Mouse (Mus musculus) hindbrain, embryonic 15.5 days (tissue): Measurements from ENCODE around the gene Mdga1. TPM values are rescaled to one million over a fixed set of nuclear protein-coding genes. Genes with fewer than 3 reads are reported as not detected.

Experiments used
- ATAC-seq: fragments of 200-750 bp; cut with Nextera tagmentation; 2 replicates; pipeline ENCODE4 v1.8.0; 2017; ENCODE audit warnings: low read depth, moderate number of reproducible peaks, moderate TSS enrichment; ENCODE audit not compliant: low FRiP score
- H3K27ac ChIP-seq: fragments of 300-500 bp; sonication (generic); replicated peaks from 2 replicates; pipeline ENCODE4 v1.5.1; 2015; ENCODE audit warnings: mild to moderate bottlenecking, inconsistent platforms
- H3K27me3 ChIP-seq: fragments of 300-500 bp; sonication (generic); 2 replicates; pipeline ENCODE4 v1.6.1; 2015; ENCODE audit warnings: control low read depth, inconsistent platforms
- H3K36me3 ChIP-seq: fragments of 300-500 bp; sonication (generic); 2 replicates; pipeline ENCODE4 v1.6.1; 2015; ENCODE audit warnings: control low read depth, inconsistent platforms
- H3K4me1 ChIP-seq: fragments of 300-500 bp; sonication (generic); replicated peaks from 2 replicates; pipeline ENCODE4 v1.6.1; 2015; ENCODE audit warnings: control low read depth, inconsistent platforms
- H3K4me2 ChIP-seq: fragments of 300-500 bp; sonication (generic); 2 replicates; pipeline ENCODE4 v1.6.1; 2015; ENCODE audit warnings: moderate library complexity, mild to moderate bottlenecking, inconsistent platforms
- H3K4me3 ChIP-seq: fragments of 300-500 bp; sonication (generic); 2 replicates; pipeline ENCODE4 v1.5.1; 2015; ENCODE audit warnings: mild to moderate bottlenecking, inconsistent platforms
- H3K9ac ChIP-seq: fragments of 300-500 bp; sonication (generic); 2 replicates; pipeline ENCODE4 v1.6.1; 2015; ENCODE audit warnings: inconsistent platforms
- H3K9me3 ChIP-seq: fragments of 300-500 bp; sonication (generic); 2 replicates; pipeline ENCODE4 v1.6.1; 2016; ENCODE audit warnings: control low read depth, inconsistent platforms
- WGBS: fragments of 180-500 bp; shearing (Covaris S2); methylation state at CpG from one replicate; pipeline ENCODE4 v1.1.7; 2015; 5-methylcytosine and 5-hydroxymethylcytosine counted together
- polyA plus RNA-seq: library from polyadenylated mRNA; unstranded; fragments of >200 nt; fragmentation: Nextera tagmentation; extraction: Ambion mirVana; gene quantifications from 2 replicates; pipeline ENCODE4 v1.2.1, GENCODE M21; 2015

The Mdga1 gene
- 16.6 and 18.9 TPM in 2 replicates for polyA plus RNA-seq

- H3K4me3 ChIP-seq: no peak within 1 kb of the TSS
- H3K36me3 ChIP-seq: no peaks in the 10 kb centered on the region
- no peak within 1 kb of the TSS for H3K4me2 ChIP-seq
- no peaks in the 10 kb centered on the region for H3K9me3 ChIP-seq
- H3K27ac ChIP-seq: no peak within 1 kb of the TSS
- no peak for ATAC-seq
- 52% methylated on average over 7 of the region's 7 CpGs for WGBS
- H3K9ac ChIP-seq: no peak within 1 kb of the TSS
- H3K27me3 ChIP-seq: no peaks in the 10 kb centered on the region
- H3K4me1 ChIP-seq: peaks cover 22% of the 10 kb centered on the region
Measured at GRCm38 (mm10) chr17:29970037-29970555, at the start of gene Mdga1. Gene Mdga1, minus strand, starts transcription at chr17:29970087.

GRCm38 (mm10) chr17:30018927-30019610 lies 49.2 kb upstream of the Mdga1 start:
- 87% methylated on average over 12 of the region's 12 CpGs for WGBS
- no peaks in the 10 kb centered on the region for H3K27me3 ChIP-seq
- H3K4me2 ChIP-seq: no peak overlapping the region
- H3K36me3 ChIP-seq: no peaks in the 10 kb centered on the region
- ATAC-seq: no peak
- no peak overlapping the region for H3K9ac ChIP-seq
- H3K4me1 ChIP-seq: peaks cover 45% of the 10 kb centered on the region
- H3K9me3 ChIP-seq: no peaks in the 10 kb centered on the region
- H3K4me3 ChIP-seq: no peak overlapping the region
- no peak overlapping the region for H3K27ac ChIP-seq

GRCm38 (mm10) chr17:30014660-30015059 lies 44.8 kb upstream of the Mdga1 start:
- H3K4me3 ChIP-seq: no peak overlapping the region
- H3K36me3 ChIP-seq: no peaks in the 10 kb centered on the region
- H3K27ac ChIP-seq: no peak overlapping the region
- peaks cover 24% of the 10 kb centered on the region for H3K4me1 ChIP-seq
- H3K9me3 ChIP-seq: no peaks in the 10 kb centered on the region
- no peaks in the 10 kb centered on the region for H3K27me3 ChIP-seq
- H3K9ac ChIP-seq: no peak overlapping the region
- ATAC-seq: no peak
- no peak overlapping the region for H3K4me2 ChIP-seq
- WGBS: 98% methylated on average over 4 of the region's 4 CpGs

GRCm38 (mm10) chr17:30008392-30008791 lies 38.5 kb upstream of the Mdga1 start:
- Histone ChIP-seq H3K9ac (peak overlapping the region; percentile 5; the same call in 1 of the 2 replicates), H3K27ac (0 out of 2 replicates have a peak overlapping the region, but pooled peaks have one; percentile 5)

GRCm38 (mm10) chr17:30007883-30008282 lies 38.0 kb upstream of the Mdga1 start:
- 88% methylated on average over 6 of the region's 6 CpGs for WGBS
- Histone ChIP-seq H3K4me3 (no peak overlapping the region), H3K4me1 (peaks cover 47% of the 10 kb centered on the region), H3K9me3 (no peaks in the 10 kb centered on the region), H3K27me3 (no peaks in the 10 kb centered on the region), H3K4me2 (peak overlapping the region; percentile 85), H3K27ac (0 out of 2 replicates have a peak overlapping the region, but pooled peaks have one; percentile 5), H3K36me3 (no peaks in the 10 kb centered on the region), H3K9ac (no peak overlapping the region)
- ATAC-seq: no peak

More at GRCm38 (mm10) chr17:30008392-30008791, 38.5 kb upstream of the Mdga1 start:
- peak overlapping the region; percentile 85 for H3K4me2 ChIP-seq
- no peaks in the 10 kb centered on the region for H3K9me3 ChIP-seq
- no peaks in the 10 kb centered on the region for H3K36me3 ChIP-seq
- 0 out of 2 replicates have a peak overlapping the region, but pooled peaks have one; percentile 1 for H3K4me3 ChIP-seq
- H3K4me1 ChIP-seq: peaks cover 44% of the 10 kb centered on the region
- H3K27me3 ChIP-seq: no peaks in the 10 kb centered on the region
- ATAC-seq: no peak

GRCm38 (mm10) chr17:30006877-30007276 lies 37.0 kb upstream of the Mdga1 start:
- H3K9ac ChIP-seq: no peak overlapping the region
- H3K4me1 ChIP-seq: peaks cover 47% of the 10 kb centered on the region
- 0 out of 2 replicates have a peak overlapping the region, but pooled peaks have one; percentile 96 for H3K4me3 ChIP-seq
- H3K27me3 ChIP-seq: no peaks in the 10 kb centered on the region
- no peak for ATAC-seq
- H3K27ac ChIP-seq: no peak overlapping the region
- H3K4me2 ChIP-seq: peak overlapping the region; percentile 85
- H3K9me3 ChIP-seq: no peaks in the 10 kb centered on the region
- WGBS: 75% methylated on average over 2 of the region's 2 CpGs
- H3K36me3 ChIP-seq: no peaks in the 10 kb centered on the region

GRCm38 (mm10) chr17:30005451-30005941 lies 35.6 kb upstream of the Mdga1 start:
- H3K9me3 ChIP-seq: no peaks in the 10 kb centered on the region
- WGBS: 0% methylated on average over 15 of the region's 19 CpGs
- peaks cover 47% of the 10 kb centered on the region for H3K4me1 ChIP-seq
- peak overlapping the region; percentile 100 for H3K9ac ChIP-seq
- H3K27ac ChIP-seq: peak overlapping the region; percentile 99
- peak overlapping the region; percentile 85 for H3K4me2 ChIP-seq
- no peaks in the 10 kb centered on the region for H3K27me3 ChIP-seq
- peak overlapping the region; percentile 96 for H3K4me3 ChIP-seq
- no peaks in the 10 kb centered on the region for H3K36me3 ChIP-seq
- ATAC-seq: peak; percentile 28

GRCm38 (mm10) chr17:30005103-30005443 lies 35.2 kb upstream of the Mdga1 start:
- Histone ChIP-seq H3K36me3 (no peaks in the 10 kb centered on the region), H3K4me1 (peaks cover 46% of the 10 kb centered on the region), H3K9ac (peak overlapping the region; percentile 100), H3K27ac (peak overlapping the region; percentile 99), H3K4me2 (peak overlapping the region; percentile 85), H3K4me3 (peak overlapping the region; percentile 96), H3K9me3 (no peaks in the 10 kb centered on the region), H3K27me3 (no peaks in the 10 kb centered on the region)
- WGBS: under 1% methylated on average over 25 of the region's 47 CpGs
- ATAC-seq: peak; percentile 52; the same call in 1 of the 2 replicates

- WGBS: under 1% methylated on average over 53 of the region's 93 CpGs
- Histone ChIP-seq H3K4me3 (peak within 1 kb of the TSS; percentile 96), H3K9ac (peak within 1 kb of the TSS; percentile 100), H3K36me3 (no peaks in the 10 kb centered on the region), H3K4me1 (peaks cover 41% of the 10 kb centered on the region), H3K4me2 (peak within 1 kb of the TSS; percentile 85), H3K27me3 (no peaks in the 10 kb centered on the region), H3K27ac (peak within 1 kb of the TSS; percentile 99), H3K9me3 (no peaks in the 10 kb centered on the region)
- peak; percentile 91 for ATAC-seq
Measured at GRCm38 (mm10) chr17:30004203-30005102, 34.6 kb upstream of the Mdga1 start, which contains the start of gene Zfand3. Gene Zfand3, plus strand, starts transcription at chr17:30004733.

GRCm38 (mm10) chr17:29998566-29999295 lies 28.8 kb upstream of the Mdga1 start:
- Histone ChIP-seq H3K4me1 (peaks cover 12% of the 10 kb centered on the region), H3K4me3 (no peak overlapping the region), H3K9me3 (no peaks in the 10 kb centered on the region), H3K36me3 (no peaks in the 10 kb centered on the region), H3K9ac (no peak overlapping the region), H3K27me3 (no peaks in the 10 kb centered on the region), H3K4me2 (no peak overlapping the region), H3K27ac (no peak overlapping the region)
- WGBS: 75% methylated on average over 24 of the region's 24 CpGs
- ATAC-seq: no peak

- no peaks in the 10 kb centered on the region for H3K36me3 ChIP-seq
- H3K4me3 ChIP-seq: no peak overlapping the region
- H3K9ac ChIP-seq: no peak overlapping the region
- ATAC-seq: no peak
- WGBS: 65% methylated on average over 7 of the region's 7 CpGs
- H3K9me3 ChIP-seq: no peaks in the 10 kb centered on the region
- 0 out of 2 replicates have a peak, but pooled peaks cover 7% of the 10 kb centered on the region for H3K4me1 ChIP-seq
- no peak overlapping the region for H3K27ac ChIP-seq
- H3K27me3 ChIP-seq: no peaks in the 10 kb centered on the region
- no peak overlapping the region for H3K4me2 ChIP-seq
Measured at GRCm38 (mm10) chr17:29997726-29998125, 27.8 kb upstream of the Mdga1 start.
